Mouse (Mus musculus): ENCODE results near the gene Zan. TPM values are rescaled to one million over a fixed set of nuclear protein-coding genes. Genes with fewer than 3 reads are reported as not detected.

Zan gene
- polyA plus RNA-seq (2012; rRNA removed), result 22.4 and 26.3 TPM in 2 replicates

DNA sequence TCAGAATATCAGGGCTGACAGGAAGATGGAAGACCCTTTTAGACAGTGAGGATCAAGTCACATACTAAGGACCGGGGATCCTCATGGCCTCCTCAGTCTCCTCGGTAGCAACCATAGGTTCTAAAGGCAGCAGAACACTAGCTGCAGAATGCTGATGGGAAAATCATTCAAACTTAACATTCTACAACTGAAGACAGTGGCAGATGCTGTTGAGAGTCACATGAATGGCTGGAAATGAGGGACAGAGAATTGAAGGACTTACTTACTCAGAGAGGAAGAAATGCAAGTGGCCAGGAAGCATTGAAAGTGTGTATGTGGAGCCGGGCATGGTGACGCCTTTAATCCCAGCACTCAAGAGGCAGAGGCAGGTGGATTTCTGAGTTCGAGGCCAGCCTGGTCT, at the start of gene Zan:
Zan (minus strand) TSS at position 101 of the 400 bp plus-strand sequence.

DNA sequence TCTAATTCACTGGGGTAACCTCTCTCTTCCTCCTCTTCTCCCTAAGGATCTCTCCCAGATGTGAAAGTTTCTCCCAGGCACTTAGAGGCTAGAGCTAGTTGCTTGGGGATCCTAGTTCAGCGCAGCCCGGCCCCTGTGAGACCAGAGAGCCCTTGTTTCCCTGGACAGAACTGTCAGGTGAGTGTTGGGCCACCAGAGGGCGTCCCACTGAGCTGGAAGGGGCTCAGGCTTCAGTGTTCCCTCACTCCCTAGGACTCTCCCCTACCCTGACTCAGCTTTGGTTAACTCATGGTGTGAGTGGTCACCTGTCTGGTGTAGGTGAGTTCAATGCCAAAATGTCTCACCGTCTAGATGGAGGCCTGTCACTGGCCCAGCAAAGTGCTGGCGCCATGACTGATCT, 41.6 kb upstream of the Zan start, which contains the start of gene Gigyf1:
Gigyf1 (plus strand) TSS at position 113 of the 400 bp plus-strand sequence.

DNA sequence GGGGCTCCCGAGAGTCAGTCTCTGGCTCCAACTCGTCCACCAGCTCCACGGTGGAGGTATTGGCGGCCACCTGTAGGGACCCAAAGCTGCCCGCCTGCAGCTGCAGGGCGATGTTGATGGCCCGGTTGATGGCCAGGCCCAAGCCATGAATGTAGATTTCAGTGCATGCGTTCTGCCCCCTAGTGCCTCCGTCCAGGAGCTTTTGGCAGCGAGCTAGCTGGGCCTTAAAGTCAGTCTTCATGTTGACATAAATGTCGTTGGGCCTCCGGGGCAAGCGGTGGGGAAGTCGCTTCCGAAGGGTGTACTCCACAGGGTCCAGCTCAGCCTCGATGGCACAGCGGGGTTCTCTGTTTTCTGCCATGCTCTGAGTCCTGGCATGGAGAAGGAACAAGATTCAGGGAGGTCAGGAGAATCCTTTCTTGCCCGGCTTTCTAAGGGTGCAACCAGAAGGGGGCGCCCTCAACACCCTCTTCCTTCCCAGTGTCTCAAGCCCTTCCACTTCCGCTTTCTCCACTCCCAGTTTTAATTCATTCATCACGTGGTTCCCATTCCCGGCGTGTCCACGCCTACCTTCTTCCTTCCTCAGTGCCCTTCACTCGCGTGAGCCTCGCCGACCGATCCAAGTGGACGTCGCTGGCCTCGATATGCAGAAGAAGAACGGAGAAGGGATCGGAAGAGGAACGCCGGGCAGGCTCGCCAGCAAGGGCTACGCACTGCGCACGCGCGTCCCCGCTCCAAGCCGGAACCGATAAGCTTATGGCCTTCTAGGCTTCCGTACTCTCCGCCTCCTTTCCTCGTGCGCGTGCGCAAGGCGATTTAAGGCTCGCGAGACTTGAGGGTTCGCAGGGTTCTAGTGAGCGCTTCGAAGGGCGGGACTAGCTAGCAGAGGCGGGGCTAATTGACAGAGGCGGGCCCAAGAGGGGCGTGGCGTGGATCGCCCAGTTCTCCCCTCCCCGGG, 25.1 kb upstream of the Zan start, which contains the start of gene Pop7:
Pop7 (minus strand) TSS at position 810 of the 958 bp plus-strand sequence.

DNA sequence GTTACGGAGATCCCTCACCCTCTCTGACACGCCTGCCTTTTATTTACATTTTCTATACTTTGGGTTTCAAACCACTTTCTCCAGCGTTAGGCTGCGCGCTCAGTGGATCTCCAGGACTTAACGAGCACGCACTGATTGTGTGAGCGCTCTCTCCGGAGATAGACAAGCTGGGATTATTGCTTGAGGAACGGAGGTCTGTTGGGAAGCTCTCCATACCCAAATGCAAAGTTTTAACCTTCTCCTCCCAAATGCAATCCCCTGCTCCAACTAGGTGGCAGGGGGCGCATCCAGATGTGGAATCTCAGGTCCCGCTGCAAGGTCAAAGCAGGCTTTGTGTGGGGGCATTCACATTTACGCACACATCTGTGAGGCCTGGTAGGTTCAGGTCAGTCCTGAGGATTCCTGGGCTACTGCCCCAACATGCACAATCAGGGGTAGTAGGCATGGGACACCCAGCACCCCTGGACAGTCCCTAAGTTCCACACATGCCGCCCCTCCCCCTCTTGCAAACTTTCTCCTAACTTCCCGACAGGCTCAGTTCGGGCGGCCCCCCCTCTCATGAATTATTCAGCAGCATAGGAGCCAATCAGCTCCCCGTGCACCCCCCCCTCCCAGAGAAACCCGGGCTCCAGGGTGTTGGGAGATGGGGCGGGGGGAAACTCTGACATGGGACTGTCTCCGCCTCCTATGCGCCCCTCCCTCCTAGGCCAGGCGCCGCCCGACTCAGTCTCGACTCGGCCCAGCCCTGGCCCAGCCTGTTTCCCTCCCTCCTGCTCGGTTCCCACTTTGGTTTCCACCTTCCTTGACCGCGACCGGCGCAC, 127.3 kb downstream of the Zan start, which contains the start of gene Ephb4:
Ephb4 (plus strand) TSS at position 726 of the 821 bp plus-strand sequence.

DNA sequence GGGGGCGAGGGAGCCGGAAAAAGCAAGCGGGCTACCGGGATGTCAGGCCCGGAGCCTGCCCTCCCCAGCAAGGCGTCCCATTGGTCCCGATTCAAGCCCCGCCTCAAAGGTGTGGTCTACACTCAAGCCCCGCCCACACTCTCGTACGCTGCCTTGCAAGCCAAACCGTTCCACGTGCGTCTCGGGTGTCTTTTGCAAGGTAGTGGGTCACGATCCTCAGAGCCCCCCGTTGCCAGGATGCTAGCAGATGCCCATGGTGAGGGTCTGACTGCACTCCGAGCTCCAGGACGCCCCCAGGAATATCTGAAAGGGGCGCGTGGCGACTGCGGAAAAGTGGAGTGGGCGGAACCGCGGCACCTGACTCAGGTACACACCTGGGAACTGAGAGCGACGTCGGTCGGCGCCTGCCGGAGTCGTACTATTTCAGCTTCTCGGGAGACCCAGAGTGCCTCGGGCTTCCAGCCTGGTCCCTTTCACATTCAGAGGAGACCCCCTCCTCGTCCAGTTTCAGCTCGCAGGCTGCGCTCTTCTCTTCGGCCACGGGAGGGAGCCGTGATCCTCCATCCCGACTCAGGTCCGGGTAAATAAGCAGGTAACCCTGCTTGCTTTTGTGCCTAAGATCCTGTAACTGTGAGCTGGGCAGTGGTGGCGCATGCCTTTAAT, 143.2 kb downstream of the Zan start, which contains the start of gene Slc12a9:
Slc12a9 (minus strand) TSS at position 86 of the 663 bp plus-strand sequence.

Other genes starting within 250 kb of the Zan start
- 23.7 and 25.2 TPM in 2 replicates for gene Ache, start 189.5 kb downstream of the Zan start, polyA plus RNA-seq (2012; rRNA removed)
- 26.9 and 29.9 TPM in 2 replicates for gene Ufsp1, start 182.4 kb downstream of the Zan start, polyA plus RNA-seq (2012; rRNA removed)
- gene Srrt, start 169.4 kb downstream of the Zan start, polyA plus RNA-seq (2012; rRNA removed), result 108 and 120 TPM in 2 replicates
- 34.6 and 35.4 TPM in 2 replicates for gene Trip6, start 162.7 kb downstream of the Zan start, polyA plus RNA-seq (2012; rRNA removed)
- 21.2 and 27.5 TPM in 2 replicates for gene Slc12a9, start 143.5 kb downstream of the Zan start, polyA plus RNA-seq (2012; rRNA removed)
- 84.2 and 85.0 TPM in 2 replicates for gene Ephb4, start 127.0 kb downstream of the Zan start, polyA plus RNA-seq (2012; rRNA removed)
- 40.2 and 51.9 TPM in 2 replicates for gene Pop7, start 25.5 kb upstream of the Zan start, polyA plus RNA-seq (2012; rRNA removed)
- 27.8 and 28.4 TPM in 2 replicates for gene Gigyf1, start 41.5 kb upstream of the Zan start, polyA plus RNA-seq (2012; rRNA removed)
- not detected in 2 replicates for gene Epo, start 56.2 kb upstream of the Zan start, polyA plus RNA-seq (2012; rRNA removed)
- 1,263 and 1,764 TPM in 2 replicates for gene Gnb2, start 56.4 kb upstream of the Zan start, polyA plus RNA-seq (2012; rRNA removed)
- gene Actl6b, start 76.5 kb upstream of the Zan start, polyA plus RNA-seq (2012; rRNA removed), result 1.6 and 2.3 TPM in 2 replicates
- gene Tfr2, start 92.8 kb upstream of the Zan start, polyA plus RNA-seq (2012; rRNA removed), result 0.35 and 0.53 TPM in 2 replicates
- gene Mospd3, start 124.0 kb upstream of the Zan start, polyA plus RNA-seq (2012; rRNA removed), result 108 and 115 TPM in 2 replicates
- gene Pcolce, start 136.7 kb upstream of the Zan start, polyA plus RNA-seq (2012; rRNA removed), result 102 and 105 TPM in 2 replicates
- 0.76 and 0.82 TPM in 2 replicates for gene Fbxo24, start 151.9 kb upstream of the Zan start, polyA plus RNA-seq (2012; rRNA removed)
- 72.8 and 76.5 TPM in 2 replicates for gene Lrch4, start 152.1 kb upstream of the Zan start, polyA plus RNA-seq (2012; rRNA removed)
- 43.6 and 44.0 TPM in 2 replicates for gene Gm20605, start 152.1 kb upstream of the Zan start, polyA plus RNA-seq (2012; rRNA removed)
- gene Sap25, start 164.3 kb upstream of the Zan start, polyA plus RNA-seq (2012; rRNA removed), result 130 and 133 TPM in 2 replicates
- gene Irs3, start 168.7 kb upstream of the Zan start, polyA plus RNA-seq (2012; rRNA removed), result 0.99 and 1.6 TPM in 2 replicates
- gene Agfg2, start 207.7 kb upstream of the Zan start, polyA plus RNA-seq (2012; rRNA removed), result 30.9 and 51.1 TPM in 2 replicates